Mouse (Mus musculus) stomach, postnatal 0 days (tissue): ENCODE data around the gene Polr3b. TPM values are rescaled to one million over a fixed set of nuclear protein-coding genes. Genes with fewer than 3 reads are reported as not detected.

ENCODE experiments used
- ATAC-seq: fragments of 200-750 bp; cut with Nextera tagmentation; 2 replicates; pipeline ENCODE4 v1.8.0; 2017; ENCODE audit not compliant: low FRiP score, low TSS enrichment
- DNase-seq: peaks from one replicate; pipeline ENCODE4 v3.0.0-alpha.2; 2016; ENCODE audit warnings: low spot score
- H3K27ac ChIP-seq: fragments of 300-500 bp; sonication (generic); replicated peaks from 2 replicates; pipeline ENCODE4 v1.5.1; 2014; ENCODE audit warnings: mild to moderate bottlenecking, control low read depth
- H3K27me3 ChIP-seq: fragments of 300-500 bp; sonication (generic); 2 replicates; pipeline ENCODE4 v1.6.1; 2014; ENCODE audit warnings: low read length; ENCODE audit not compliant: control insufficient read depth, insufficient read depth
- H3K36me3 ChIP-seq: fragments of 300-500 bp; sonication (generic); 2 replicates; pipeline ENCODE4 v1.6.1; 2014; ENCODE audit warnings: low read length, mixed read lengths; ENCODE audit not compliant: control insufficient read depth, insufficient read depth
- H3K4me1 ChIP-seq: fragments of 300-500 bp; sonication (generic); replicated peaks from 2 replicates; pipeline ENCODE4 v1.6.1; 2014; ENCODE audit warnings: antibody characterized with exemption; ENCODE audit not compliant: control insufficient read depth, insufficient read depth
- H3K4me2 ChIP-seq: fragments of 300-500 bp; sonication (generic); replicated peaks from 2 replicates; pipeline ENCODE4 v1.6.1; 2014; ENCODE audit warnings: low read depth, mild to moderate bottlenecking, control low read depth, moderate library complexity
- H3K4me3 ChIP-seq: fragments of 300-500 bp; sonication (generic); 2 replicates; pipeline ENCODE4 v1.5.1; 2014; ENCODE audit warnings: low read depth, low read length, control low read depth
- H3K9ac ChIP-seq: fragments of 300-500 bp; sonication (generic); 2 replicates; pipeline ENCODE4 v1.6.1; 2014; ENCODE audit warnings: mild to moderate bottlenecking, low read length, control low read depth, mixed read lengths
- H3K9me3 ChIP-seq: fragments of 300-500 bp; sonication (generic); 2 replicates; pipeline ENCODE4 v1.6.1; 2016; ENCODE audit warnings: low read length; ENCODE audit not compliant: control insufficient read depth
- CTCF ChIP-seq: IDR thresholded peaks from 2 replicates; pipeline ENCODE4 v1.5.1; 2016; ENCODE audit warnings: antibody characterized with exemption, low read depth, mild to moderate bottlenecking, moderate library complexity
- EP300 ChIP-seq: optimal IDR thresholded peaks from 2 replicates; pipeline ENCODE3; 2016; ENCODE audit warnings: antibody characterized with exemption
- WGBS: fragments of 180-500 bp; shearing (Covaris S2); extraction: QIAGEN DNeasy Blood & Tissue Kit; methylation state at CpG from one replicate; pipeline ENCODE4 v1.1.7; 2014; 5-methylcytosine and 5-hydroxymethylcytosine counted together
- polyA plus RNA-seq: library from polyadenylated mRNA; unstranded; fragments of >200 nt; fragmentation: Nextera tagmentation; extraction: Ambion mirVana; gene quantifications from 2 replicates; pipeline ENCODE4 v1.2.1, GENCODE M21; 2015

Polr3b gene
- polyA plus RNA-seq, 1 experiment from 2014 or later, result 4.9 TPM

DNA sequence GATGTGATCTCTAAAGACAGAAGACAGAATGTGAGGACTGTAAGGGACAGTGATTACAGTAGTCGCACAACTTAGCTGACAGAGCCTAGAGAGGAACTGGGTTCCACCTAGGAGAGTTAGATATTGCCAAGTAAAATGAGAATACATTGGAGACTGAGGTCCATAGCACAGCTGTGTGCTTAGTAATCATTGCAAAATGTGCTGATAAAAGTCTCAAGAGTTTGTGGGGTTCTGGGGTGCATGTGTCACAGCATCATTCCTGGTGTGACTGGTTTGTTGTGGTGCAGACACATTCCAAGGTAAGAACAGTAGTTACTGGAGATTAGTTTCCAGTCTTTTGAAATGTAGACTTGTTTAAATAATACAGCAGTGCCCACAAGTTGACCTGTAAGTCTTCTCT is 82.5 kb downstream of the Polr3b start:
- no peaks in the 10 kb centered on the region for H3K27me3 ChIP-seq
- ATAC-seq (no peak), DNase-seq (no peak)
- 0 out of 2 replicates have a peak, but pooled peaks cover 4% of the 10 kb centered on the region for H3K36me3 ChIP-seq
- H3K27ac ChIP-seq, result no peak overlapping the region
- 94% methylated on average over 1 of the region's 1 CpGs for WGBS
- no peak overlapping the region for H3K4me2 ChIP-seq
- no peaks in the 10 kb centered on the region for H3K9me3 ChIP-seq
- H3K4me3 ChIP-seq, result no peak overlapping the region
- no peak for TF ChIP-seq EP300
- TF ChIP-seq CTCF, result no peak
- H3K9ac ChIP-seq, result no peak overlapping the region
- H3K4me1 ChIP-seq, result no peaks in the 10 kb centered on the region

DNA sequence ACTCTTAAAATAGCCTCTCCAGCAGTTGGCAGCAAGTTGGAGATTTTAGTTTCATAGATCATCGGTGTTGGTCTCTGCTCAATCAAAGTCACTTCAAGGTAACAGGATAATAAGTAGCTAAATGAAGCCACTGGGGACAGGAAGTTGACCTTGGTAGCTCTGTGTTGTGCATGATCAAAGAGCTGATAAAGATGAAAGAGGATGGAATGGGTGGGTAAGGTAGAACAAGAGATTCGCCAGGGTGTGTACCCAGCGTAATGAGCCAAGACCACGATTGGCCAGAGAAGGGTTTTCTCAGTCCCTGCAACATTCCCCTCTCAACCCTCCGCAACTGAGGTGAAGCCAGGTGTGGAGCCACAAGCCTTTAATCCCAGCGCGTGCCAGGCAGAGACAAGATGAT is 83.1 kb downstream of the Polr3b start:
- 80% methylated on average over 7 of the region's 7 CpGs for WGBS
- ATAC-seq (no peak), DNase-seq (no peak)
- TF ChIP-seq CTCF (no peak), EP300 (no peak)
- Histone ChIP-seq H3K9me3 (no peaks in the 10 kb centered on the region), H3K4me1 (no peaks in the 10 kb centered on the region), H3K4me3 (no peak overlapping the region), H3K9ac (no peak overlapping the region), H3K27me3 (no peaks in the 10 kb centered on the region), H3K4me2 (no peak overlapping the region), H3K27ac (no peak overlapping the region), H3K36me3 (no peaks in the 10 kb centered on the region)

DNA sequence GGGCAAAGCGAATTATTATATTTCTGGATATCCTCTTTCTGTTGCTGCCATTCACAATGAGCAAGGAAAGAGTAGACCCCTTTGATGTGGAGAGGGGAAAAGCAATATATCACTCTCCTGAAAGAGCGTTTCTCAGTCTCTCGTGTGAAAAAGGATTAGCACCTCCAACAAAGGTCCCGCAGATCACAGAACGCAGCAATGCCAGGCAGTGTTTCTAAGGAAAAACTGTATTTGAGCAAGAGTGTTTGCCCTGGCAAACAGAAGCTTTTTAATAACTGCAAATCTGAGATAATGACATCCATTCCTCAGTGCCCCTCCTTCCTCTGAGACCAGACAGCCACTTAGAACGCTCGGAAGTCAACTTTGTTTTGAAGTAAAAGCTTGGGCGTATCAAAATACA is 84.5 kb downstream of the Polr3b start:
- 30% methylated on average over 8 of the region's 8 CpGs for WGBS
- ATAC-seq (no peak), DNase-seq (no peak)
- H3K9ac ChIP-seq, result no peak overlapping the region
- H3K4me3 ChIP-seq, result no peak overlapping the region
- no peaks in the 10 kb centered on the region for H3K9me3 ChIP-seq
- H3K4me2 ChIP-seq, result no peak overlapping the region
- TF ChIP-seq CTCF, result no peak
- no peak for TF ChIP-seq EP300
- no peaks in the 10 kb centered on the region for H3K4me1 ChIP-seq
- H3K27ac ChIP-seq, result no peak overlapping the region
- no peaks in the 10 kb centered on the region for H3K27me3 ChIP-seq
- H3K36me3 ChIP-seq, result no peaks in the 10 kb centered on the region

DNA sequence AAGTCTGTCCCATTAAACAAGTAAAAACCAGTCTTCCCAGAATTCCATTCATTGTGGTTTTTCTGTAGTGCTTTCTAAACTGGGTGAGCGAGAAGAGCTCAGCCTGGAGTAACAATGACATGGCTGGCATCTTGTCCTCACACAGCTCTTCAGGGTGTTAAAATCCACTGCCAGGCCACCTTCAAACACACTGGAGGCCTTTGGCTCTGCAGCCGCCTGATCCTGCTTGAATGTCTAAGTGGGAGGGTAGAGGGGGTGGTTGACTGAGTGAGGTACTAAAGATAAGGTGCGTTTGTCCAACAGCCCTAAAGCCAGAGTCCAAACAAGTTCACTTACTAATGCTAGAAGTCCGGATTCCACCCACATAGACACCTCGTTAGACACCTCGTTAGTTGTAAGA is 85.1 kb downstream of the Polr3b start:
- no peak overlapping the region for H3K4me3 ChIP-seq
- H3K27ac ChIP-seq, result no peak overlapping the region
- no peaks in the 10 kb centered on the region for H3K36me3 ChIP-seq
- H3K4me2 ChIP-seq, result no peak overlapping the region
- no peaks in the 10 kb centered on the region for H3K4me1 ChIP-seq
- ATAC-seq (no peak), DNase-seq (peak; percentile 25)
- 46% methylated on average over 6 of the region's 6 CpGs for WGBS
- no peaks in the 10 kb centered on the region for H3K9me3 ChIP-seq
- H3K9ac ChIP-seq, result no peak overlapping the region
- H3K27me3 ChIP-seq, result no peaks in the 10 kb centered on the region
- TF ChIP-seq CTCF (no peak), EP300 (no peak)

DNA sequence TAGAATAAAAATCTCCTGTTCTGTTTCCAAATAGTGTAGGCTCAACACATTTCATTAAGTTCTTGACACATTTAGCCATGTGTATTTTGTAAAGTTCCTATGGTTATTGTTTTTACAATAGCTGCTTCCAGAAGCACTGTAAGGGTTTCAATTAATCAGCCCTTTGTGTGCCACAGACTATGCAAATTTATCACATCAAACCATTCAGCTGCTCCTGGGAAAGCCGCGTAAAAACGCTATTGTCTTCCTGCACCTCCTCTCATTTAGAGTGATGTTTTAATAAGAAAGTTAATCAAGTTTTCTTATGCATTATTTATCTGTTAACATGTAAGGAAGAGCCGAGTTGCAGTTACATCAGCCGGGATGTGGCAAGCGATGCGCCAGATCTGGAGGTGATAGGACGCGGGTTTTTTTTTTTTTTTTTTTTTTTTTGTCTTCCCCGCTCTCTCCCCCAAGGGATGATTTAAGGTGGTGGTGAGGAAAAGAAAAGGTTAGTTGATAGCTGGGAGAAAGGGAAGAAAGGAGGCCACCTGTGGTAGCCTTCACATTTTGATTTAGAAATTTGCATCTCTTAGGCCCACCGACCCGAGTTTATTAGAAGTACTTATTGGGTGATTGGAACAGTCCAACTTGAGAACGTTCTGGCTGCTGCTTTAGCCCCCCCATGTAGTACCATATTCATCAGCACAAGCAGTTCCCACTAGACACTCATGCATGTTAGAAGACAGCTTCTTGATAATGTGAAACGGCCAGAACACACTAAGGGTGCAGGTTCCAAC is 85.8 kb downstream of the Polr3b start:
- ATAC-seq (no peak), DNase-seq (no peak)
- Histone ChIP-seq H3K36me3 (no peaks in the 10 kb centered on the region), H3K4me1 (no peaks in the 10 kb centered on the region), H3K27ac (no peak overlapping the region), H3K9me3 (no peaks in the 10 kb centered on the region), H3K9ac (no peak overlapping the region), H3K4me3 (no peak overlapping the region), H3K4me2 (no peak overlapping the region), H3K27me3 (no peaks in the 10 kb centered on the region)
- TF ChIP-seq CTCF, result no peak
- no peak for TF ChIP-seq EP300
- WGBS, result 73% methylated on average over 14 of the region's 14 CpGs

DNA sequence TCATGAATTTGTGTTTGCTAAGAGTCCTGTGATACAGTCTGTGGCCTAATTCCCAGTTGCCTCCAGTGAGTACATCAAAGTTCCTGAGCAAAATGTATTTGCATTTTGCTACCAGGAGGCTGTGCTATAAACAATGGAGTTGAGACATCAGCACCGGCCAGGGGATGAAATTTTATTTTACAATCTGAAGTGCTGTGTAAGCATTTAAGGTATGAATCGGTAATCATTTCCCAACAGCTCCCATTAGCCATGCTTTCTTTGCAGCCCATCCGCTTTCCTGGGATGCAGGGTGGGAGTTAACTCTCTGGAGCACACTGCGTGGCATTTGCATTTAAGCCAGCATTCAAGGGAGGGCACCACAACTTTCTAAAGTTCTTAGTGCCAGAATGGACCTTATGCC is 88.1 kb downstream of the Polr3b start:
- WGBS, result 59% methylated on average over 4 of the region's 4 CpGs
- Histone ChIP-seq H3K9ac (no peak overlapping the region), H3K9me3 (no peaks in the 10 kb centered on the region), H3K27ac (no peak overlapping the region), H3K27me3 (no peaks in the 10 kb centered on the region), H3K4me3 (no peak overlapping the region), H3K4me2 (no peak overlapping the region), H3K4me1 (no peaks in the 10 kb centered on the region), H3K36me3 (peaks cover 2% of the 10 kb centered on the region; the same call in 1 of the 2 replicates)
- TF ChIP-seq EP300, result no peak
- peak; percentile 56 for TF ChIP-seq CTCF
- DNase-seq (no peak), ATAC-seq (no peak)
